Mouse (Mus musculus) myocyte (in vitro differentiated cells): ENCODE measurements around the gene Usp7. TPM values are rescaled to one million over a fixed set of nuclear protein-coding genes. Genes with fewer than 3 reads are reported as not detected.
"Not testable (repeated sequence)": the region's sequence is repeated elsewhere in the genome, so short reads cannot be mapped to it uniquely, and the experiment has no call there.

Experiments
- H3K27me3 ChIP-seq: one replicate; pipeline ENCODE4 v1.6.1; 2011; ENCODE audit not compliant: control insufficient read depth, insufficient read depth, insufficient read length
- H3K36me3 ChIP-seq: one replicate; pipeline ENCODE4 v1.6.1; 2011; ENCODE audit not compliant: control insufficient read depth, insufficient read depth
- H3K4me2 ChIP-seq: one replicate; pipeline ENCODE4 v1.6.1; 2011; ENCODE audit warnings: low read depth, control low read depth
- H3K4me3 ChIP-seq: one replicate; pipeline ENCODE4 v1.5.1; 2011; ENCODE audit warnings: mild to moderate bottlenecking, control low read depth, moderate library complexity
- H3K79me2 ChIP-seq: one replicate; pipeline ENCODE4 v1.6.1; 2011; ENCODE audit not compliant: control insufficient read depth, insufficient read depth
- H3ac ChIP-seq: one replicate; pipeline ENCODE4 v1.6.1; 2011; ENCODE audit not compliant: control insufficient read depth, insufficient read length
- CEBPB ChIP-seq: IDR thresholded peaks from 2 replicates; pipeline ENCODE4 v1.6.1; 2011; ENCODE audit warnings: mild to moderate bottlenecking, moderate library complexity; ENCODE audit not compliant: poor library complexity, insufficient read depth, severe bottlenecking
- E2F4 ChIP-seq: IDR thresholded peaks from one replicate; pipeline ENCODE4 v1.6.1; 2011; ENCODE audit warnings: mild to moderate bottlenecking, control low read depth, moderate library complexity; ENCODE audit not compliant: insufficient read depth
- MAX ChIP-seq: IDR thresholded peaks from one replicate; pipeline ENCODE4 v1.6.1; 2011; ENCODE audit warnings: low read depth, mild to moderate bottlenecking, control low read depth
- MYOD1 ChIP-seq, 3 experiments: IDR thresholded peaks; one replicate each; pipeline ENCODE4 v1.6.1; 2011; ENCODE audit warnings: control low read depth in 2 of 3, low read depth in 2 of 3, mild to moderate bottlenecking in 2 of 3, moderate library complexity in 1 of 3; ENCODE audit not compliant: insufficient read length in 2 of 3, control insufficient read depth in 1 of 3
- MYOG ChIP-seq, 3 experiments: IDR thresholded peaks; one replicate each; pipeline ENCODE4 v1.6.1; 2011; ENCODE audit warnings: control low read depth in 2 of 3, low read depth in 2 of 3, mild to moderate bottlenecking in 2 of 3; ENCODE audit not compliant: insufficient read length in 2 of 3, control insufficient read depth in 1 of 3, insufficient read depth in 1 of 3
- POLR2A ChIP-seq: IDR thresholded peaks from one replicate; pipeline ENCODE4 v1.6.1; 2011; ENCODE audit warnings: low read depth, mild to moderate bottlenecking, control low read depth, moderate library complexity; ENCODE audit not compliant: insufficient read length
- POLR2AphosphoS2 ChIP-seq: IDR thresholded peaks from one replicate; pipeline ENCODE4 v1.6.1; 2011; ENCODE audit warnings: low read depth, control low read depth; ENCODE audit not compliant: insufficient read length
- REST ChIP-seq: IDR thresholded peaks from one replicate; pipeline ENCODE4 v1.6.1; 2011; ENCODE audit warnings: mild to moderate bottlenecking, control low read depth, moderate library complexity; ENCODE audit not compliant: insufficient read depth, insufficient read length
- SRF ChIP-seq: IDR thresholded peaks from one replicate; pipeline ENCODE4 v1.6.1; 2011; ENCODE audit warnings: low read depth; ENCODE audit not compliant: control insufficient read depth, insufficient read length
- TCF12 ChIP-seq: IDR thresholded peaks from one replicate; pipeline ENCODE4 v1.6.1; 2011; ENCODE audit warnings: mild to moderate bottlenecking, control low read depth; ENCODE audit not compliant: poor library complexity, insufficient read depth, severe bottlenecking
- TCF3 ChIP-seq: IDR thresholded peaks from one replicate; pipeline ENCODE4 v1.6.1; 2011; ENCODE audit warnings: low read depth, control low read depth; ENCODE audit not compliant: insufficient read length
- USF1 ChIP-seq: IDR thresholded peaks from one replicate; pipeline ENCODE4 v1.6.1; 2011; ENCODE audit warnings: low read depth, mild to moderate bottlenecking, control low read depth, moderate library complexity
- polyA plus RNA-seq: library from polyadenylated mRNA; unstranded; fragments of >200 nt; fragmentation: generic; extraction: Trizol; gene quantifications from one replicate; pipeline ENCODE4 v1.2.1, GENCODE M21; 2012; ENCODE audit warnings: missing spikeins

Usp7 gene
- polyA plus RNA-seq, 1 experiment = 24.0 TPM

- Histone ChIP-seq H3K4me3 (no peak overlapping the region), H3K36me3 (no peaks in the 10 kb centered on the region), H3K4me2 (no peak overlapping the region), H3K79me2 (no peaks in the 10 kb centered on the region), H3ac (no peak overlapping the region), H3K27me3 (no peaks in the 10 kb centered on the region)
- TF ChIP-seq SRF = no peak
- no peak for TF ChIP-seq TCF3
These were observed 14.9 kb downstream of the Usp7 start for GRCm38 (mm10) chr16:8777202-8777601.

- no peaks in the 10 kb centered on the region for H3K36me3 ChIP-seq
- H3ac ChIP-seq = no peak overlapping the region
- H3K27me3 ChIP-seq = no peaks in the 10 kb centered on the region
- H3K4me3 ChIP-seq = no peak overlapping the region
- no peak overlapping the region for H3K4me2 ChIP-seq
- H3K79me2 ChIP-seq = no peaks in the 10 kb centered on the region
- TF ChIP-seq TCF3 (no peak), POLR2AphosphoS2 (no peak), MAX (no peak), MYOG (IDR thresholded peaks at IDR 0.05; ENCODE audit: control insufficient read depth in 1 of 3, insufficient read depth in 1 of 3, insufficient read length in 2 of 3, low read depth in 2 of 3) (no peak), SRF (no peak), CEBPB (no peak), TCF12 (no peak), REST (no peak), POLR2A (no peak)
These were observed 15.5 kb downstream of the Usp7 start for GRCm38 (mm10) chr16:8776634-8777033.

DNA sequence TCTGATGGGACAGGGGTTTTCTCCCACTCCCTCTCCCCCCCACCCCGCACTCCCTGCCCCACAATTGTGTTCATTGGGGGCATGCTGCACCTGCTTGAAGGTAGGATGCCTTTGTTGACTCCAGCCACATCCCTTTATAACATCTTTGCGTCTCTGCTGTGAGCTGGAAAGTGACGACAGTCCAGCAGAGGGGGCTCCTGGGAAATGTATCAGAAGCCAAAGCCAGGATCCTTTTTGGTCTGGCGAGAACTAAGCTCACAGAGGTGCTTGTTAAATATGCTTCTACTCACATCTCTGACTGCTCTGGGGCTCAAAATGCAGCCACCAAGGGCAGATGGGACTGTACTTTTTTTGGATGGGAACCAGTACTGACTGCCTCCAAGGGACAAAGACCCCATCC lies 21.0 kb downstream of the Usp7 start:
- TF ChIP-seq MYOG (IDR thresholded peaks at IDR 0.05; ENCODE audit: control insufficient read depth in 1 of 3, insufficient read depth in 1 of 3, insufficient read length in 2 of 3, low read depth in 2 of 3) = no peak
- TF ChIP-seq MYOD1 (IDR thresholded peaks at IDR 0.05; ENCODE audit: control insufficient read depth in 1 of 3, insufficient read length in 2 of 3, low read depth in 2 of 3) = no peak
- TF ChIP-seq POLR2A = no peak
- no peak for TF ChIP-seq POLR2AphosphoS2
- TF ChIP-seq CEBPB = no peak
- TF ChIP-seq REST = no peak
- no peak for TF ChIP-seq E2F4
- no peak for TF ChIP-seq USF1
- no peak for TF ChIP-seq TCF12
- no peak for TF ChIP-seq TCF3
- no peak for TF ChIP-seq MAX
- no peak for TF ChIP-seq SRF
- H3K4me3 ChIP-seq = no peak overlapping the region
- H3ac ChIP-seq = no peak overlapping the region
- no peaks in the 10 kb centered on the region for H3K79me2 ChIP-seq
- H3K4me2 ChIP-seq = no peak overlapping the region
- H3K36me3 ChIP-seq = no peaks in the 10 kb centered on the region
- no peaks in the 10 kb centered on the region for H3K27me3 ChIP-seq

- not testable (repeated sequence) for H3K4me3 ChIP-seq, H3K27me3 ChIP-seq, H3K79me2 ChIP-seq, H3K36me3 ChIP-seq, H3K4me2 ChIP-seq, H3ac ChIP-seq
These were observed 21.8 kb downstream of the Usp7 start for GRCm38 (mm10) chr16:8770342-8770741.

GRCm38 (mm10) chr16:8769466-8769865 lies 22.6 kb downstream of the Usp7 start:
- H3K4me2 ChIP-seq = no peak overlapping the region
- no peak overlapping the region for H3ac ChIP-seq
- peaks cover 4% of the 10 kb centered on the region for H3K27me3 ChIP-seq
- no peaks in the 10 kb centered on the region for H3K79me2 ChIP-seq
- TF ChIP-seq USF1 = no peak
- no peak for TF ChIP-seq MYOD1 (IDR thresholded peaks at IDR 0.05; ENCODE audit: control insufficient read depth in 1 of 3, insufficient read length in 2 of 3, low read depth in 2 of 3)
- TF ChIP-seq REST = no peak
- TF ChIP-seq POLR2A = no peak
- TF ChIP-seq TCF12 = no peak
- no peak for TF ChIP-seq MAX
- no peak for TF ChIP-seq POLR2AphosphoS2
- no peak for TF ChIP-seq SRF
- TF ChIP-seq E2F4 = no peak
- no peak for TF ChIP-seq MYOG (IDR thresholded peaks at IDR 0.05; ENCODE audit: control insufficient read depth in 1 of 3, insufficient read depth in 1 of 3, insufficient read length in 2 of 3, low read depth in 2 of 3)
- TF ChIP-seq CEBPB = no peak
- no peak for TF ChIP-seq TCF3
- no peaks in the 10 kb centered on the region for H3K36me3 ChIP-seq
- no peak overlapping the region for H3K4me3 ChIP-seq

DNA sequence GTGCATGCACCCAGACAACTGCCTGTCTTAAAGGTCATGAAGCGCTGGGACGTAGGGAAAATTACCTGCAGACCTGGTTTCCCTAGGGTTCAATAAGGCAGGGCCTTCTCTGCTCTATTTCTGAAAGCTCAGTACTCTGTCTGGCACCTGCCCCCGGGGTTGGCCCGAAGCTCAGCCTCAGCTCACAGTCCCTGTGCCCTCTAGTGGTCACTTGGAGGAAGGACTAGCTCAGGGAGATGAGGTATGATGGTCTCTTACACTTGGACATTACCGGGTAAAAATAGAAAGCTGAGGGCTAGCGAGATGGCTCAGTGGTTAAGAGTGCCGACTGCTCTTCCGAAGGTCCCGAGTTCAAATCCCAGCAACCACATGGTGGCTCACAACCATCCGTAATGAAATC lies 23.0 kb downstream of the Usp7 start:
- TF ChIP-seq POLR2A (no peak), SRF (no peak), CEBPB (no peak), MYOD1 (IDR thresholded peaks at IDR 0.05; ENCODE audit: control insufficient read depth in 1 of 3, insufficient read length in 2 of 3, low read depth in 2 of 3) (no peak), TCF12 (no peak), MYOG (IDR thresholded peaks at IDR 0.05; ENCODE audit: control insufficient read depth in 1 of 3, insufficient read depth in 1 of 3, insufficient read length in 2 of 3, low read depth in 2 of 3) (no peak), REST (no peak), E2F4 (no peak), USF1 (no peak), POLR2AphosphoS2 (no peak), TCF3 (no peak), MAX (no peak)
- H3K27me3 ChIP-seq = peaks cover 4% of the 10 kb centered on the region

More for the DNA sequence above, 23.0 kb downstream of the Usp7 start:
- Histone ChIP-seq H3K4me2 (no peak overlapping the region), H3K36me3 (no peaks in the 10 kb centered on the region), H3ac (no peak overlapping the region), H3K4me3 (no peak overlapping the region), H3K79me2 (no peaks in the 10 kb centered on the region)
